Mouse (Mus musculus) sigmoid colon, adult 10 weeks (tissue): Measurements from ENCODE around the gene Spdye4a. TPM values are rescaled to one million over a fixed set of nuclear protein-coding genes. Genes with fewer than 3 reads are reported as not detected.

Source experiments
- polyA plus RNA-seq: library from polyadenylated mRNA; stranded (reverse); fragments of 350-450 nt; fragmentation: Illumina TruSeq; extraction: RNeasy Lipid Tissue Mini Kit (QIAGEN cat#74804); gene quantifications from one replicate; pipeline ENCODE4 v1.2.3, GENCODE M21; 2014; ENCODE audit warnings: low read depth, low replicate concordance

Spdye4a gene
- polyA plus RNA-seq: not detected

DNA sequence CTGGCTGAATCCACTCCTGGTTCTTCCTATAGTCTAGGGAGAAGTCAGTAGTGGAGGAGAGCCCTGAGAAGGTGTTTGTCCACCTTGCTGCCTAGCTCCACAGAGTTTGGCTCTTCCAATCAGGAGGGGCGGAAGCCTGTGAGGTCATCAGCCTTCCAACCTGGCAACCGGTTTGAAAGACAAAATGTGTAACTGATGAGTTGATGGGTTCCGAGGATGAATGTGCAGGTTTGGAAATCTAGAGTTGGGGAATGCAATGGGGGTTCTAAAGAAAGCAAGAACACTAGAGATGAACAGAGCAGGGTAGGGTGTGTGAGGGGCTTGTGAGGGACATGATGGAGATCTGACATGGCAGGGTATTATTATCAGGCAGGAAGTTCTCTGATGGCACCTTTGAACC is at the start of gene Spdye4a:
Gene Spdye4a (minus strand): TSS at position 101 of the 400 bp plus-strand sequence.

DNA sequence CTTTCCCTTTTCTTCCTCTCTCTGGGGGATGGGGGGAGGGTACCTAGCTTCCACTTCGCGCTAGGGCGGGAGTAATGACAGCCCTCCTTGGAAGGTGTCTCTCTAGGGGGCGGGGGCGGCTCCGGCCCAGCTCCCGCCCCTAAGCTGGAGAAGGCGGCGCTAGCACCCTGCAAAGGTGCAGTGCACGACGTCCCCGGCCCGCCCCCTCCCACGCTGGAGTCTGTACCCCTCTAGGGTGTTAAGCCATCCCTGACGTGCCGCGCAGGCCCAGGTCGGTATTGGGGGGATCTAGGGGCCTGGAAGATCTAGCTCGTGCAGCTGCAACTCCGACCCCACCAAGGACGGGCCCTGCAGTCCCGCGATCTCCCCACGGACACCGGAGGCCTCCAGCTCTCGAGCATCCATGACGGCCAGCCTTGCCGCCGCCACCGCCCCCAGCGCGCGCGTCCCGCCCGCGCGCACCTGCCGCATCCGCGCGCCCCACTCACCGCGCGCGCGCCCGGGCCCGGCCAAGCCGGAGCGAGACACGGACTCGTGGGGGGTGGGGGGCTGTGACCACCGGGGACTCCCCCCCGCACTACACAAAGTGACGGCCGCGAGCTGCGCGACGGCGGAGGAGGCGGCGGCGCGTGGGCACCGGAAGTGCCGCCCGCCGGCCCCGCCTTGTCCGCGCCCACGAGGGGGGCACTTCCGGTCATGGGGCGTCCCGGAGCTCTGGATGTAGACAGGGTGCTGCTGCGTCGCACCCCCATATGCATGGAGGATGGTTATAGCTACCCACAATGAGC is 42.9 kb upstream of the Spdye4a start, which contains the start of gene Zfp316:
Gene Zfp316 (minus strand): TSS at position 660 of the 788 bp plus-strand sequence.

DNA sequence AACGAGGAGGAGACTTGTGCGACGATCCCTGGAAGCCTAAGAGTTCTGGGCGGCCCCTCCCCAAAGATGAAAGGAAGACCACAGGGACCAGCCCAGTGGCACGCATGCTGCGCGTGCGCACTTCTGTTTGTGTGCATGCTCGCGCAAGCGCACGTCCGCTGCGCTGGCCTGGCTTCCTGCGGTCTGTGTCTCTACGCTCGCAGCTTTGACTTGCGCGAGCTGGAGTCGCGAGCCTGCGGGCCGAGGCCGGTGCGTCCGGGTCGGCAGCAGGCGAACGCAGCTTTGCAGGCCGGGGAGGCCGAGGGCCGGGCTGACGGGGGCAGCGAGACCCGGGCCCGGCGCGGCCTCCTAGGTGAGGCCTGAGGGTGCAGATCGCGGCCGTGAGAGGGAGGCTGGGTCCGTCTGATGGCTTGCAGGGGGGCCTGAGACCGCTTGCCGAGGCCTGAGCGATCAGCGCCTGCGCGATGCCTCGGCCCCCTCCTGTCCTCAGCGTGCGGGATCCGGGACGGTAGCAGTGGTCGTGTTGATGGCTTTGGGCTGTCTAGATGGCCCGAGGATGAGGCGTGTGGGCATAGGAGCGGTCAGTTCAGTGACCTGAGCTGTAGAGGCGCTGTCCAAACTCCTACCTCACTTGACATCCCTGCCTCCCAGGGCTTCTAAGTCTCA is 8.5 kb upstream of the Spdye4a start, which contains the start of gene Zfp12:
Gene Zfp12 (plus strand): TSS at position 136 of the 666 bp plus-strand sequence.

DNA sequence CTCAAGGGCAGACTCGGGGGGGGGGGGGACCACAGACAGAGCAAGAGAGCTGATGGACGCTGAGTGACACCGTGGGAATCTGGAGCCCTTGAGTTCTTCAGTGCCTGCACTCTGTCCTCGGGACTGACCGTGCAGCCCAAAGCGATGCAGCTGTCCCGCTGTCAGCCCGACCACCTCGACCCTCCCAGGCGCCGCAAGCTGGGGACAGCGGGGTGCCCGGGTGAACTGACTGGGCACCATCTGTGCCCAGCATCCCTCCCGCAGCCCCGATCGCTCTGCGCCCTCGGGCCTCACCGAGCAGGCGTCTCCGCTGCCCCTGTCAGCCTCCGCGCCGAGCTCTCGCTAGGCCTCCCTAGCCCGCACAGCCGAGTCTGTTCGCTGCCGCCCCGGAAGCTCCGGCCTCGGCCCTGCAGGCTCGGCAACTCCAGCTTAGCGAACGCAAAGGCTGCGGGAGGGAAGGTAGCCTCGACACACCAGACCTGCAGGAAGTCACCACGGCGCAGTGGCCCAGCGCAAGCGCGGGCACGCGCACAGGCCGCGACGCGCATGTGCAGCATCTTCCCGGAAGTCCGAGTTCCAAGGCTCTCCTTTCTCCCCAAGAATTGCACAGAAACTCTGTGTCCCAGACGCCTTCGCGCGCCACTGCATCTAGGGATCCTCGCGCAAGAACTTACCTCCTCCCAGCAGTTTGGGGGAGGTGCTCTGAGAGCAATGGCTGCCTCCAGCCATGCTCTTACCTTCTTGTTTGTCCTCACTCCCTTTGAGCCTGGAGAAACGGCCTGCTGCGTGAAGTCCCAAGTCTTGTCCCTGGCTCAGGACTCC is 46.2 kb downstream of the Spdye4a start, which contains the start of the genes Rbak and Spdye4b:
Gene Rbak (minus strand): TSS at position 521 of the 822 bp plus-strand sequence.
Gene Spdye4b (plus strand): TSS at position 763 of the 822 bp plus-strand sequence.

Other genes with a start within 250 kb of the Spdye4a start
- 31.6 TPM for gene Rnf216, start 113.9 kb downstream of the Spdye4a start, polyA plus RNA-seq
- gene Olfr718-ps1, start 79.3 kb downstream of the Spdye4a start, polyA plus RNA-seq: not detected
- 13.3 TPM for gene Rbak, start 46.1 kb downstream of the Spdye4a start, polyA plus RNA-seq
- not detected for gene Spdye4b, start 45.9 kb downstream of the Spdye4a start, polyA plus RNA-seq
- gene Zfp12, start 8.3 kb upstream of the Spdye4a start, polyA plus RNA-seq: 8.5 TPM
- gene Zfp316, start 43.1 kb upstream of the Spdye4a start, polyA plus RNA-seq: 0.79 TPM
- not detected for gene Zfp853, start 66.7 kb upstream of the Spdye4a start, polyA plus RNA-seq
- 1.2 TPM for gene E130309D02Rik, start 88.5 kb upstream of the Spdye4a start, polyA plus RNA-seq
- gene Zdhhc4, start 102.4 kb upstream of the Spdye4a start, polyA plus RNA-seq: 6.9 TPM
- gene Grid2ip, start 130.4 kb upstream of the Spdye4a start, polyA plus RNA-seq: not detected
- gene Kdelr2, start 176.9 kb upstream of the Spdye4a start, polyA plus RNA-seq: 158 TPM
- gene Daglb, start 237.7 kb upstream of the Spdye4a start, polyA plus RNA-seq: 1.5 TPM